8 mouse cellular contexts compared by ENCODE assay signal in the genomic region with DNA sequence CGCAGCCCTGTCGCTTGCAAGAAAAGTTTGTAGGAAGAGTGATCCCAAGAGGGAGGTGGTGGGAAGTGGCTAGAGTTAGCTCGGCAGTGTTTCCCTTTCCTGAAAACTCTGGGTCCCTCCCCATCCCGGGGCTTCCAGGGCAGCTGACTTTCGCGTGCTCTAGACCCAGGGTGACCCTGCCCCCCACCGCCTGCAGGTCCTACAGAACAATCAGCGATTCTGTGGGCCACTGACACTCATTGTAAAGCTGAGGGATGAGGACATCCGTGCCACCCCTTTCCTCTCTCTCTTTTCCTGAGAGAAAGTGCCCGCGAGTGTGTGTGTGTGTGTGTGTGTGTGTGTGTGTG. TPM values are rescaled to one million over a fixed set of nuclear protein-coding genes. Genes with fewer than 3 reads are reported as not detected.
DNase-seq lines count a peak whose midpoint lies in the region; ATAC-seq and TF ChIP-seq lines count a peak whose summit lies in the region.

No protein-coding gene starts in this region.

- peaks cover 23% of the 10 kb centered on the region for H3K4me1 ChIP-seq in lung, adult 2 months (ENCODE audit: control insufficient read depth, insufficient read depth, low read length)
- H3K4me1 ChIP-seq in liver, embryonic 12.5 days: peaks cover 65% of the 10 kb centered on the region
- peaks cover 53% of the 10 kb centered on the region for H3K4me1 ChIP-seq in stomach, embryonic 15.5 days

- peak; percentile 26 for DNase-seq in adrenal gland, postnatal 25 days
- DNase-seq in adrenal gland, adult 8-10 months: no peak
- DNase-seq in lung, adult 2 months: no peak
- no peak for DNase-seq in lung, adult 18-20 months
- DNase-seq in spleen, postnatal 14 days (ENCODE audit: low spot score in 2 of 2): no peak

- H3K36me3 ChIP-seq in liver, embryonic 12.5 days: 0 out of 2 replicates have a peak, but pooled peaks cover 3% of the 10 kb centered on the region
- H3K36me3 ChIP-seq in stomach, embryonic 15.5 days: no peaks in the 10 kb centered on the region

- no peak for TF ChIP-seq POLR2A in lung, adult 2 months (IDR thresholded peaks at IDR 0.05; ENCODE audit: borderline replicate concordance, extremely low read depth, low read depth, low read length)

- peak overlapping the region; percentile 82 for H3K27ac ChIP-seq in liver, embryonic 12.5 days
- H3K27ac ChIP-seq in stomach, embryonic 15.5 days: peak overlapping the region; percentile 98

- no peaks in the 10 kb centered on the region for H3K27me3 ChIP-seq in liver, embryonic 12.5 days (replicated peaks)
- H3K27me3 ChIP-seq in stomach, embryonic 15.5 days (replicated peaks): no peaks in the 10 kb centered on the region

- 0% methylated on average over 11 of the region's 11 CpGs for WGBS in lung, adult 2 months
- under 1% methylated on average over 11 of the region's 11 CpGs for WGBS in liver, embryonic 12.5 days (ENCODE audit: insufficient replicate concordance)
- 0% methylated on average over 11 of the region's 11 CpGs for WGBS in stomach, embryonic 15.5 days

- no peaks in the 10 kb centered on the region for H3K9me3 ChIP-seq in liver, embryonic 12.5 days (replicated peaks)
- H3K9me3 ChIP-seq in stomach, embryonic 15.5 days: no peaks in the 10 kb centered on the region

- no peak for TF ChIP-seq CTCF in lung, adult 2 months (IDR thresholded peaks at IDR 0.05; ENCODE audit: insufficient read depth, low read length)

- ATAC-seq in granulocyte monocyte progenitor cell, adult 5-6 weeks (replicated peaks; ENCODE audit: poor library complexity, severe bottlenecking): peak; percentile 23
- ATAC-seq in liver, embryonic 12.5 days: peak; percentile 36
- ATAC-seq in stomach, embryonic 15.5 days (ENCODE audit: insufficient read depth, low FRiP score, low read depth): peak; percentile 8; the same call in 1 of the 2 replicates

- peak overlapping the region; percentile 73 for H3K4me3 ChIP-seq in lung, adult 2 months (replicated peaks; ENCODE audit: extremely low read depth, low read depth, low read length)
- H3K4me3 ChIP-seq in liver, embryonic 12.5 days: peak overlapping the region; percentile 72
- H3K4me3 ChIP-seq in stomach, embryonic 15.5 days (replicated peaks): peak overlapping the region; percentile 69

- H3K9ac ChIP-seq in liver, embryonic 12.5 days: peak overlapping the region; percentile 84
- H3K9ac ChIP-seq in stomach, embryonic 15.5 days: peak overlapping the region; percentile 85

- H3K4me2 ChIP-seq in liver, embryonic 12.5 days: peak overlapping the region; percentile 89
- peak overlapping the region; percentile 66 for H3K4me2 ChIP-seq in stomach, embryonic 15.5 days

RNA-seq across cellular contexts. Expression of a gene that starts 9.5 kb away (rescaled TPM):
- 43.2 and 52.1 TPM in 2 replicates for total RNA-seq in adrenal gland, postnatal 25 days (2021)
- 100 to 1,000 TPM in 1 of 4 experiments, 10 to 100 TPM in 3; 92.3 to 122 (median 99.0) TPM for total RNA-seq in adrenal gland, adult 8-10 months (2022)
- polyA plus RNA-seq in lung, adult 2 months (2012; rRNA removed): 556 and 717 TPM in 2 replicates
- total RNA-seq in granulocyte monocyte progenitor cell, adult 5-6 weeks (2014; fragmentation: Nextera tagmentation): 130 and 138 TPM in 2 replicates
- 104 and 135 TPM in 2 replicates for total RNA-seq in granulocyte monocyte progenitor cell, adult 5-6 weeks (2017)
- polyA plus RNA-seq in liver, embryonic 12.5 days (2016; fragmentation: Nextera tagmentation; extraction: Ambion mirVana): 56.2 and 60.7 TPM in 2 replicates
- polyA plus RNA-seq in stomach, embryonic 15.5 days (2015; fragmentation: Nextera tagmentation; extraction: Ambion mirVana): 225 and 236 TPM in 2 replicates

RNA-seq across cellular contexts. Expression of a gene that starts 36.6 kb away (rescaled TPM):
- 31.3 and 35.1 TPM in 2 replicates for total RNA-seq in adrenal gland, postnatal 25 days (2021)
- total RNA-seq in adrenal gland, adult 8-10 months (2022): 10 to 100 TPM; 33.0 to 80.7 (median 38.4) TPM
- 98.6 and 156 TPM in 2 replicates for polyA plus RNA-seq in lung, adult 2 months (2012; rRNA removed)
- total RNA-seq in granulocyte monocyte progenitor cell, adult 5-6 weeks (2014; fragmentation: Nextera tagmentation): 1.9 TPM in 1 of 2 replicates, not detected in the other
- total RNA-seq in granulocyte monocyte progenitor cell, adult 5-6 weeks (2017): 0.17 and 1.0 TPM in 2 replicates
- polyA plus RNA-seq in liver, embryonic 12.5 days (2016; fragmentation: Nextera tagmentation; extraction: Ambion mirVana): 11.4 and 11.9 TPM in 2 replicates
- polyA plus RNA-seq in stomach, embryonic 15.5 days (2015; fragmentation: Nextera tagmentation; extraction: Ambion mirVana): 79.8 and 95.3 TPM in 2 replicates

RNA-seq across cellular contexts. Expression of a gene that starts 49.9 kb away (rescaled TPM):
- total RNA-seq in adrenal gland, postnatal 25 days (2021): not detected in 2 replicates
- under 1 TPM in 1 of 4 experiments, not detected in 3; 0.35 TPM for total RNA-seq in adrenal gland, adult 8-10 months (2022)
- 0.26 and 1.5 TPM in 2 replicates for polyA plus RNA-seq in lung, adult 2 months (2012; rRNA removed)
- total RNA-seq in granulocyte monocyte progenitor cell, adult 5-6 weeks (2014; fragmentation: Nextera tagmentation): not detected in 2 replicates
- total RNA-seq in granulocyte monocyte progenitor cell, adult 5-6 weeks (2017): not detected in 2 replicates
- polyA plus RNA-seq in liver, embryonic 12.5 days (2016; fragmentation: Nextera tagmentation; extraction: Ambion mirVana): 10.5 and 12.9 TPM in 2 replicates
- polyA plus RNA-seq in stomach, embryonic 15.5 days (2015; fragmentation: Nextera tagmentation; extraction: Ambion mirVana): 8.8 and 15.3 TPM in 2 replicates

Comparison
In these comparisons a context has a peak if more than half of its experiments do, and no peak if none do; other contexts are left out.
1. RNA of a gene that starts 36.6 kb away (total RNA-seq): 33.0 to 80.7 TPM in adrenal gland, adult 8-10 months and 31.3 to 35.1 TPM in adrenal gland, postnatal 25 days; 0.17 to 1.9 TPM in granulocyte monocyte progenitor cell, adult 5-6 weeks; every median in the first group is over 10 times any median in the second.
2. Peak in every context shown above with its lines, with median percentiles within 50 percentile points of each other: H3K4me3 ChIP-seq and ATAC-seq.